Mouse (Mus musculus) kidney, embryonic 15.5 days (tissue): ENCODE results near the gene Sap25. TPM values are rescaled to one million over a fixed set of nuclear protein-coding genes. Genes with fewer than 3 reads are reported as not detected.

Experiments
- ATAC-seq: fragments of 200-750 bp; cut with Nextera tagmentation; replicated peaks from 2 replicates; pipeline ENCODE4 v1.8.0; 2017; ENCODE audit warnings: moderate TSS enrichment; ENCODE audit not compliant: low FRiP score
- H3K27ac ChIP-seq: fragments of 300-500 bp; sonication (generic); 2 replicates; pipeline ENCODE4 v1.5.1; 2015; ENCODE audit warnings: mild to moderate bottlenecking, inconsistent platforms
- H3K27me3 ChIP-seq: fragments of 300-500 bp; sonication (generic); 2 replicates; pipeline ENCODE4 v1.6.1; 2015; ENCODE audit warnings: inconsistent platforms
- H3K36me3 ChIP-seq: fragments of 300-500 bp; sonication (generic); 2 replicates; pipeline ENCODE4 v1.6.1; 2015; ENCODE audit warnings: inconsistent platforms
- H3K4me1 ChIP-seq: fragments of 300-500 bp; sonication (generic); 2 replicates; pipeline ENCODE4 v1.6.1; 2015; ENCODE audit warnings: inconsistent platforms
- H3K4me2 ChIP-seq: fragments of 300-500 bp; sonication (generic); 2 replicates; pipeline ENCODE4 v1.6.1; 2015; ENCODE audit warnings: moderate library complexity, mild to moderate bottlenecking, inconsistent platforms
- H3K4me3 ChIP-seq: fragments of 300-500 bp; sonication (generic); replicated peaks from 2 replicates; pipeline ENCODE4 v1.5.1; 2015; ENCODE audit warnings: mild to moderate bottlenecking, inconsistent platforms
- H3K9ac ChIP-seq: fragments of 300-500 bp; sonication (generic); 2 replicates; pipeline ENCODE4 v1.6.1; 2015; ENCODE audit warnings: mild to moderate bottlenecking, inconsistent platforms
- H3K9me3 ChIP-seq: fragments of 300-500 bp; sonication (generic); replicated peaks from 2 replicates; pipeline ENCODE4 v1.6.1; 2016; ENCODE audit warnings: inconsistent platforms
- WGBS: fragments of 180-500 bp; shearing (Covaris S2); methylation state at CpG from one replicate; pipeline ENCODE4 v1.1.7; 2015; ENCODE audit warnings: mixed read lengths; 5-methylcytosine and 5-hydroxymethylcytosine counted together
- polyA plus RNA-seq: library from polyadenylated mRNA; unstranded; fragments of >200 nt; fragmentation: Nextera tagmentation; extraction: Ambion mirVana; gene quantifications from 2 replicates; pipeline ENCODE4 v1.2.1, GENCODE M21; 2015

Gene Sap25
- polyA plus RNA-seq, 1 experiment from 2014 or later, result 10.5 TPM

GRCm38 (mm10) chr5:137647827-137648601 is 6.9 kb downstream of the Sap25 start:
- WGBS, result 29% methylated on average over 9 of the region's 9 CpGs

GRCm38 (mm10) chr5:137649251-137649650 is 8.1 kb downstream of the Sap25 start:
- WGBS, result 22% methylated on average over 4 of the region's 4 CpGs
- peaks cover 17% of the 10 kb centered on the region for H3K27me3 ChIP-seq
- H3K27ac ChIP-seq, result peak overlapping the region; percentile 77
- no peak overlapping the region for H3K9ac ChIP-seq
- H3K36me3 ChIP-seq, result peaks cover 23% of the 10 kb centered on the region
- no peak overlapping the region for H3K4me3 ChIP-seq
- H3K9me3 ChIP-seq, result no peaks in the 10 kb centered on the region
- ATAC-seq, result 0 out of 2 replicates have a peak, but pooled peaks have one; percentile 42
- H3K4me1 ChIP-seq, result peaks cover 61% of the 10 kb centered on the region
- no peak overlapping the region for H3K4me2 ChIP-seq

More at GRCm38 (mm10) chr5:137647827-137648601, 6.9 kb downstream of the Sap25 start:
- Histone ChIP-seq H3K4me1 (peaks cover 67% of the 10 kb centered on the region), H3K27me3 (peaks cover 26% of the 10 kb centered on the region), H3K9me3 (no peaks in the 10 kb centered on the region), H3K36me3 (peaks cover 14% of the 10 kb centered on the region), H3K4me3 (no peak overlapping the region), H3K27ac (peak overlapping the region; percentile 77), H3K4me2 (no peak overlapping the region), H3K9ac (no peak overlapping the region)
- ATAC-seq, result no peak

GRCm38 (mm10) chr5:137649669-137650571 is 8.8 kb downstream of the Sap25 start:
- Histone ChIP-seq H3K4me3 (0 out of 2 replicates have a peak overlapping the region, but pooled peaks have one; percentile 4), H3K9ac (0 out of 2 replicates have a peak overlapping the region, but pooled peaks have one; percentile 15), H3K36me3 (peaks cover 25% of the 10 kb centered on the region), H3K27me3 (peaks cover 12% of the 10 kb centered on the region), H3K9me3 (no peaks in the 10 kb centered on the region), H3K4me1 (peaks cover 55% of the 10 kb centered on the region), H3K27ac (peak overlapping the region; percentile 77), H3K4me2 (peak overlapping the region; percentile 37)
- WGBS, result 14% methylated on average over 18 of the region's 18 CpGs
- ATAC-seq, result no peak

- Histone ChIP-seq H3K9ac (no peak overlapping the region), H3K4me2 (no peak overlapping the region), H3K27ac (no peak overlapping the region), H3K9me3 (no peaks in the 10 kb centered on the region), H3K36me3 (peaks cover 32% of the 10 kb centered on the region), H3K4me3 (no peak overlapping the region), H3K27me3 (no peaks in the 10 kb centered on the region), H3K4me1 (peaks cover 42% of the 10 kb centered on the region)
- 19% methylated on average over 3 of the region's 3 CpGs for WGBS
- no peak for ATAC-seq
Observed at GRCm38 (mm10) chr5:137652474-137652873, 11.3 kb downstream of the Sap25 start.

GRCm38 (mm10) chr5:137653366-137653765 is 12.2 kb downstream of the Sap25 start:
- H3K9ac ChIP-seq, result no peak overlapping the region
- ATAC-seq, result no peak
- H3K9me3 ChIP-seq, result no peaks in the 10 kb centered on the region
- no peaks in the 10 kb centered on the region for H3K27me3 ChIP-seq
- H3K4me3 ChIP-seq, result no peak overlapping the region
- peaks cover 33% of the 10 kb centered on the region for H3K4me1 ChIP-seq
- H3K36me3 ChIP-seq, result peaks cover 37% of the 10 kb centered on the region
- H3K4me2 ChIP-seq, result no peak overlapping the region
- no peak overlapping the region for H3K27ac ChIP-seq
- 93% methylated on average over 10 of the region's 10 CpGs for whole genome bisulfite sequencing

- Histone ChIP-seq H3K36me3 (peaks cover 50% of the 10 kb centered on the region), H3K4me2 (no peak overlapping the region), H3K27ac (no peak overlapping the region), H3K9me3 (no peaks in the 10 kb centered on the region), H3K4me3 (no peak overlapping the region), H3K27me3 (no peaks in the 10 kb centered on the region), H3K4me1 (peaks cover 20% of the 10 kb centered on the region), H3K9ac (no peak overlapping the region)
- WGBS, result 73% methylated on average over 7 of the region's 7 CpGs
- no peak for ATAC-seq
Observed at GRCm38 (mm10) chr5:137654746-137655145, 13.6 kb downstream of the Sap25 start.

- peaks cover 62% of the 10 kb centered on the region for H3K36me3 ChIP-seq
- peak overlapping the region; percentile 49 for H3K27ac ChIP-seq
- no peak overlapping the region for H3K4me2 ChIP-seq
- no peak overlapping the region for H3K4me3 ChIP-seq
- H3K9me3 ChIP-seq, result no peaks in the 10 kb centered on the region
- H3K27me3 ChIP-seq, result no peaks in the 10 kb centered on the region
- peak; percentile 41; the same call in 1 of the 2 replicates for ATAC-seq
- peaks cover 5% of the 10 kb centered on the region; the same call in 1 of the 2 replicates for H3K4me1 ChIP-seq
- 33% methylated on average over 6 of the region's 6 CpGs for WGBS
- H3K9ac ChIP-seq, result no peak overlapping the region
Observed at GRCm38 (mm10) chr5:137656977-137657376, 15.8 kb downstream of the Sap25 start.

GRCm38 (mm10) chr5:137660064-137660688 is 19.0 kb downstream of the Sap25 start:
- no peak overlapping the region for H3K9ac ChIP-seq
- H3K4me2 ChIP-seq, result no peak overlapping the region
- peaks cover 5% of the 10 kb centered on the region; the same call in 1 of the 2 replicates for H3K4me1 ChIP-seq
- H3K9me3 ChIP-seq, result no peaks in the 10 kb centered on the region
- H3K4me3 ChIP-seq, result no peak overlapping the region
- ATAC-seq, result no peak
- no peak overlapping the region for H3K27ac ChIP-seq
- 89% methylated on average over 6 of the region's 6 CpGs for WGBS
- H3K36me3 ChIP-seq, result peaks cover 69% of the 10 kb centered on the region
- H3K27me3 ChIP-seq, result no peaks in the 10 kb centered on the region

GRCm38 (mm10) chr5:137663057-137663456 is 21.9 kb downstream of the Sap25 start:
- Histone ChIP-seq H3K4me2 (no peak overlapping the region), H3K9ac (no peak overlapping the region), H3K4me1 (no peaks in the 10 kb centered on the region), H3K4me3 (no peak overlapping the region), H3K27ac (no peak overlapping the region), H3K36me3 (peaks cover 88% of the 10 kb centered on the region), H3K9me3 (no peaks in the 10 kb centered on the region), H3K27me3 (no peaks in the 10 kb centered on the region)
- no peak for ATAC-seq
- 84% methylated on average over 9 of the region's 9 CpGs for WGBS

GRCm38 (mm10) chr5:137668971-137669370 is 27.8 kb downstream of the Sap25 start:
- H3K36me3 ChIP-seq, result peaks cover 38% of the 10 kb centered on the region
- no peak overlapping the region for H3K9ac ChIP-seq
- 54% methylated on average over 10 of the region's 10 CpGs for WGBS
- no peaks in the 10 kb centered on the region for H3K9me3 ChIP-seq
- peaks cover 27% of the 10 kb centered on the region for H3K4me1 ChIP-seq
- no peaks in the 10 kb centered on the region for H3K27me3 ChIP-seq
- H3K4me2 ChIP-seq, result no peak overlapping the region
- H3K4me3 ChIP-seq, result no peak overlapping the region
- no peak overlapping the region for H3K27ac ChIP-seq
- no peak for ATAC-seq

GRCm38 (mm10) chr5:137670240-137670639 is 29.1 kb downstream of the Sap25 start:
- H3K27ac ChIP-seq, result 0 out of 2 replicates have a peak overlapping the region, but pooled peaks have one; percentile 84
- H3K4me2 ChIP-seq, result no peak overlapping the region
- H3K4me1 ChIP-seq, result peaks cover 27% of the 10 kb centered on the region
- no peaks in the 10 kb centered on the region for H3K9me3 ChIP-seq
- ATAC-seq, result no peak
- WGBS, result 89% methylated on average over 1 of the region's 1 CpGs
- no peak overlapping the region for H3K9ac ChIP-seq
- H3K27me3 ChIP-seq, result no peaks in the 10 kb centered on the region
- no peak overlapping the region for H3K4me3 ChIP-seq
- peaks cover 25% of the 10 kb centered on the region for H3K36me3 ChIP-seq
